Mouse (Mus musculus) heart, embryonic 14.5 days (tissue): ENCODE measurements at regions not wholly inside any gene's neighbourhood (a gene's known extent, or its start where the extent isn't known, plus 50 kb on each side); places are given as distances from the start of the nearest gene placed in this dataset.

Source experiments
- ATAC-seq: fragments of 200-750 bp; cut with Nextera tagmentation; 2 replicates; pipeline ENCODE4 v1.8.0; 2017; ENCODE audit warnings: low read depth, moderate TSS enrichment; ENCODE audit not compliant: insufficient number of reproducible peaks, insufficient read depth, low FRiP score
- H3K27ac ChIP-seq, 2 experiments: fragments of 200-500 bp in 1 of 2; fragments of 300-500 bp in 1 of 2; sonication (generic) in 1 of 2; replicated peaks in 1 of 2; 2 replicates each; pipeline ENCODE4 v1.5.1; 2012 to 2014; ENCODE audit warnings: low read depth in 2 of 2, low read length in 2 of 2, control low read depth in 1 of 2, mild to moderate bottlenecking in 1 of 2, mixed read lengths in 1 of 2; ENCODE audit not compliant: control insufficient read depth in 1 of 2, insufficient read depth in 1 of 2
- H3K27me3 ChIP-seq: fragments of 300-500 bp; sonication (generic); 2 replicates; pipeline ENCODE4 v1.6.1; 2014; ENCODE audit warnings: mild to moderate bottlenecking, low read length, control low read depth; ENCODE audit not compliant: control insufficient read depth, insufficient read depth
- H3K36me3 ChIP-seq: fragments of 300-500 bp; sonication (generic); 2 replicates; pipeline ENCODE4 v1.6.1; 2014; ENCODE audit warnings: mild to moderate bottlenecking, control low read depth, low read length, mixed read lengths; ENCODE audit not compliant: control insufficient read depth, insufficient read depth
- H3K4me1 ChIP-seq, 2 experiments: fragments of 200-500 bp in 1 of 2; fragments of 300-500 bp in 1 of 2; sonication (generic) in 1 of 2; 2 replicates each; pipeline ENCODE4 v1.6.1; 2012 to 2014; ENCODE audit warnings: low read length in 2 of 2, control low read depth in 1 of 2, mixed read lengths in 1 of 2; ENCODE audit not compliant: control insufficient read depth in 2 of 2, insufficient read depth in 2 of 2
- H3K4me2 ChIP-seq: fragments of 300-500 bp; sonication (generic); 2 replicates; pipeline ENCODE4 v1.6.1; 2014; ENCODE audit warnings: mild to moderate bottlenecking, low read length
- H3K4me3 ChIP-seq, 2 experiments: fragments of 200-500 bp in 1 of 2; fragments of 300-500 bp in 1 of 2; sonication (generic) in 1 of 2; 2 replicates each; pipeline ENCODE4 v1.5.1; 2012 to 2014; ENCODE audit warnings: low read length in 2 of 2, mild to moderate bottlenecking in 2 of 2, control low read depth in 1 of 2, low read depth in 1 of 2, moderate library complexity in 1 of 2; ENCODE audit not compliant: control insufficient read depth in 1 of 2, insufficient read depth in 1 of 2
- H3K9ac ChIP-seq: fragments of 300-500 bp; sonication (generic); 2 replicates; pipeline ENCODE4 v1.6.1; 2014; ENCODE audit warnings: mild to moderate bottlenecking, low read length
- H3K9me3 ChIP-seq: fragments of 300-500 bp; sonication (generic); 2 replicates; pipeline ENCODE4 v1.6.1; 2016; ENCODE audit warnings: low read length, control low read depth; ENCODE audit not compliant: control insufficient read depth
- WGBS: fragments of 180-500 bp; shearing (Covaris S2); extraction: QIAGEN DNeasy Blood & Tissue Kit; methylation state at CpG from one replicate; pipeline ENCODE4 v1.1.7; 2014; 5-methylcytosine and 5-hydroxymethylcytosine counted together

DNA sequence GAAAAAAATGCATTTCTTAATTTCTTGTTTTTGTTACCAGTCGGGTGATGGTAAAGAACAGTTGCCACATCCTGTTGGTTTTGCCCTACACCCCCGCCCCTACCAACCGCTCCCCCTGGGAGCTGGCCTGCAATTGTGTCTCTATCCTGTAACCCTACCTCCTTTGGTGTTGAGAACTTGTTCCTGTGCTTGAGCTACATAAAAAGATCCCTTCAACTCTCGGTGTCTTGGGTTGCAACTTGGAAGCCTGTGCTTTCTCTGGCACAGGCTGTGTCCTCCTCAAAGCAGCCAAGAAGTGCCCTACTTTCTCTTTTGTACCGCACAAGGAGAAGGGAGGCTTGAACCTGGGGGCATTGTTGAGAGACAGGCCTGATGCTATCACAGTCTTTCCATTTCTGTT is 85.0 kb downstream of the Rgs2 start:
- Histone ChIP-seq H3K36me3 (no peaks in the 10 kb centered on the region), H3K9me3 (no peaks in the 10 kb centered on the region), H3K4me1 (no peaks in the 10 kb centered on the region; a peak in 1 of 4 replicates), H3K4me3 (no peak overlapping the region), H3K27me3 (no peaks in the 10 kb centered on the region), H3K9ac (no peak overlapping the region), H3K4me2 (no peak overlapping the region), H3K27ac (no peak overlapping the region; a peak in 1 of 4 replicates)
- ATAC-seq: no peak
- 82% methylated on average over 5 of the region's 5 CpGs for WGBS

DNA sequence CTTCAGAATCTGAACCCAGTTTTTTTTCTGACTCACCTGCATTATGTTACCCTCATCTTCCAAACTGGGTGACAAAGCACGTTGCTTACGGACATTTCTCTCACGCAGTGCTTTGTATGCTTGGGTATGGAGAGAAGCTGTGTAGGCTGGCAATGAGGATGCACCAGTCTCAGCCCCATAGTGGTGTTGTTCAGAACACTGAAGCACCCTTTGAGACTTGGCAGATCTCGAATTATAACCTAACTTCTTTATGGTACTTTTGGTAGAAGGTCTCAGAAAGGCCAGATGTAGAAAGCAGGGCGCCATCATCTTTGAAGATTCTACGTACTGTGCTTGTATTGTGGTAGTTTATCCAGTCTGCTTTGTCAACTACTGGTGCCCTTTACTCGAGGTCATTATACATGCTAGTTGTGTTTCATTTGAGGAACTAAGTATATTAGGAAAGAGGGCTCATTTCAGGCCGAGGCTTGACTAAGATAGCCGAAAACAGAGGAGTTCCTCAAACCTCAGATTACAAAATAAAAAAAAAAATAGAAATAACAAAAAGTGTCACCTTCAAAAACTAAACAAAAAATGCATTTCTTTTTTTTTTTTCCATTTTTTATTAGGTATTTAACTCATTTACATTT is 85.7 kb downstream of the Rgs2 start:
- Histone ChIP-seq H3K36me3 (no peaks in the 10 kb centered on the region), H3K4me3 (no peak overlapping the region), H3K27ac (no peak overlapping the region), H3K9ac (no peak overlapping the region), H3K9me3 (no peaks in the 10 kb centered on the region), H3K27me3 (no peaks in the 10 kb centered on the region), H3K4me1 (no peaks in the 10 kb centered on the region; a peak in 1 of 4 replicates), H3K4me2 (no peak overlapping the region)
- no peak for ATAC-seq
- WGBS: 80% methylated on average over 9 of the region's 9 CpGs

DNA sequence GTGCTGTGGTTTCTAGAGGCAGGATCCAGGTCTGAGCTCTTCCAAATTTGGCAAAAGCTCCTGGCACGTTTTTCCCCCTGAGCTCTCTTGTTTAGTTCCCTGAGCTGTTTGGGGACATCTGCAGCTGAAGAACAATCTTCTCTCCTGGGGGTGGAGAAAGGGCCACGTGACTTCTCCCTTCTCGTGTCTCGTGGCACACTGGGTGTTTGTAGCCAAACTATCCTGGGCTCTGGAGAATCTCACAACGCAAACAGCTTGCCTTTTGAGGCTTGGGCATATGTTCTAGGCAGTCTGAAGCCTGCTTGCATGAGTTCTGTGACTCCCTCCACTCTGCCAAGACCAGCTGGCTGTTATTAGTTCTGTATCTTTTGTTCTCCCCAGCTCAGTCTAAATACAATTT is 86.3 kb downstream of the Rgs2 start:
- H3K27ac ChIP-seq: no peak overlapping the region; a peak in 1 of 4 replicates
- WGBS: 48% methylated on average over 5 of the region's 5 CpGs

DNA sequence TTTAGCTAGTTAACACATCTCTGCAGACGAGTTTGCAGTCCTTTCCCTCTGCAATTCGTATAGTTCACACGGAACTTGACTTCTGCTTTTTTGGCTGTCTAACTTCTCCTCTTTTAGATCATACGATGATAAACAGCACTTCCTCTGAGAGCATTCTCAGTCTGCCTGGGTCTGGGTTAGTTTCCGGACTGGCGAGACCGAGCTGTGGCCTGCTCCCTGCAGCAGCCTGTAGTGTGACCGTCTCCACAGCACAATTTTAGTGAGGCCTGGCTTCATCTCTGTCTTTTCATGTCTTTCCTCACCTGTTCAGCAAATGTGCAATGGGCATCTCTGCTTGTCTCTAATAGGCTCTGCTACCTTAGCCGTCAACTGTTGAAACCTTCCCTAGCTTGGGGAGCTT is 87.4 kb downstream of the Rgs2 start:
- Histone ChIP-seq H3K27ac (no peak overlapping the region), H3K4me2 (no peak overlapping the region), H3K27me3 (no peaks in the 10 kb centered on the region), H3K9me3 (no peaks in the 10 kb centered on the region), H3K4me1 (no peaks in the 10 kb centered on the region; a peak in 1 of 4 replicates), H3K4me3 (no peak overlapping the region), H3K9ac (no peak overlapping the region), H3K36me3 (no peaks in the 10 kb centered on the region)
- 72% methylated on average over 9 of the region's 9 CpGs for WGBS
- ATAC-seq: no peak

More for the DNA sequence above, 86.3 kb downstream of the Rgs2 start:
- no peak overlapping the region for H3K4me3 ChIP-seq
- H3K4me2 ChIP-seq: no peak overlapping the region
- H3K36me3 ChIP-seq: no peaks in the 10 kb centered on the region
- no peak overlapping the region for H3K9ac ChIP-seq
- H3K4me1 ChIP-seq: no peaks in the 10 kb centered on the region; a peak in 1 of 4 replicates
- ATAC-seq: no peak
- H3K27me3 ChIP-seq: no peaks in the 10 kb centered on the region
- no peaks in the 10 kb centered on the region for H3K9me3 ChIP-seq

DNA sequence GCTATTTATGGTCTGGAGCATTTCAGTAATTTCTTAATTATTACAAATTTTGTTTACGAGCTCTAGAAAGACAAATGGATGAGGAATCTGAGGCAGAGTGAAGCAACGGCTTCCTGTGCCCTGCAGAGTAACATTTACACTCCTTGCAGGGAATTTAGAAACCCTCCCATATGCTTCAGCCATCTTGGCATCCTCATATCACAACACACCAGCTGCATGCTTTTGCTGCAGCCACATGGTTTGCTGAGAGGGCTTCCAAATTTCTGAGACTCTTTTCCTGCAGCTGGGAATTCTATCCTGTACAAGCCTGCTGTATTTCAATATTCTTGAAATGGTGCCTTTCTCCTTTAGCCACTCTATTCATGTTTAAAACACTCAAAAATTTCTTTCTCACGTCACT is 91.4 kb downstream of the Rgs2 start:
- ATAC-seq: no peak
- Histone ChIP-seq H3K36me3 (no peaks in the 10 kb centered on the region), H3K4me1 (no peaks in the 10 kb centered on the region; a peak in 1 of 4 replicates), H3K4me2 (no peak overlapping the region), H3K9me3 (no peaks in the 10 kb centered on the region), H3K4me3 (no peak overlapping the region), H3K27ac (no peak overlapping the region), H3K9ac (no peak overlapping the region), H3K27me3 (no peaks in the 10 kb centered on the region)
- WGBS: 79% methylated on average over 3 of the region's 3 CpGs

DNA sequence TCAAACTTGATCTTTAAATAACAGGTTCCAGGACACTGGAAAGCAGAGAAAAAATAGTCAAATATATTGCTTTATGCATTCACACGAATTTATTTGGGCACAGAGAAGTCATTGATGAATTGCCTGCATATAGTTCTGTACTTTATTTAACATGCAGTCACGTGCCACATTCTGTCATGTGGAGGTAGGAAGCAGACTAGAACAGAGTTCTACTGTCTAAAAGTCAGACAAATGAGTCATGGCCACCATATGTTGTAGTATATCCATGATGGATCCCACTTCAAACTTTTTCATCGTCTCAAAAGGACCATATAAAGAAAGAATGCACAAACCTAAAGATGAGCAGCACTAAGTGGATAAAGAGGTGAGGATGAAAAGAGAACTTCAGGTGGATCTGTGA is 92.7 kb downstream of the Rgs2 start:
- H3K4me2 ChIP-seq: no peak overlapping the region
- H3K36me3 ChIP-seq: no peaks in the 10 kb centered on the region
- no peak overlapping the region for H3K9ac ChIP-seq
- no peak overlapping the region for H3K4me3 ChIP-seq
- no peak overlapping the region for H3K27ac ChIP-seq
- H3K27me3 ChIP-seq: no peaks in the 10 kb centered on the region
- H3K4me1 ChIP-seq: no peaks in the 10 kb centered on the region
- WGBS: 63% methylated on average over 3 of the region's 3 CpGs
- ATAC-seq: no peak
- no peaks in the 10 kb centered on the region for H3K9me3 ChIP-seq

- no peak overlapping the region for H3K4me3 ChIP-seq
- H3K4me2 ChIP-seq: no peak overlapping the region
- no peak overlapping the region for H3K27ac ChIP-seq
- no peak for ATAC-seq
- H3K9me3 ChIP-seq: no peaks in the 10 kb centered on the region
- H3K36me3 ChIP-seq: no peaks in the 10 kb centered on the region
- H3K4me1 ChIP-seq: no peaks in the 10 kb centered on the region
- H3K27me3 ChIP-seq: no peaks in the 10 kb centered on the region
- H3K9ac ChIP-seq: no peak overlapping the region
Measured at GRCm38 (mm10) chr1:143910530-143910929, 93.4 kb downstream of the Rgs2 start.

- no peak for ATAC-seq
- Histone ChIP-seq H3K36me3 (no peaks in the 10 kb centered on the region), H3K4me2 (no peak overlapping the region), H3K4me1 (no peaks in the 10 kb centered on the region), H3K27me3 (no peaks in the 10 kb centered on the region), H3K27ac (no peak overlapping the region), H3K9ac (no peak overlapping the region), H3K9me3 (no peaks in the 10 kb centered on the region), H3K4me3 (no peak overlapping the region)
- WGBS: 56% methylated on average over 6 of the region's 6 CpGs
Measured at GRCm38 (mm10) chr1:143907312-143907711, 96.6 kb downstream of the Rgs2 start.
